8 mouse cellular contexts compared by ENCODE assay signal in genomic region chr13:46627841-46628240, GRCm38 (mm10). TPM values are rescaled to one million over a fixed set of nuclear protein-coding genes. Genes with fewer than 3 reads are reported as not detected.
DNase-seq lines count a peak whose midpoint lies in the region; ATAC-seq lines count a peak whose summit lies in the region.

No protein-coding gene starts in this region.

- no peak for ATAC-seq in frontal cortex, adult (ENCODE audit: low TSS enrichment)

- DNase-seq in heart, adult 18-20 months: peak; percentile 24 to 37
- no peak for DNase-seq in heart, postnatal 36 days
- DNase-seq in lung, postnatal 14 days: peak; percentile 50
- DNase-seq in lung, adult 18-20 months: no peak
- DNase-seq in fibroblast of lung, adult 2 months (ENCODE audit: low read depth): peak; percentile 24
- peak; percentile 56 for DNase-seq in left cerebral cortex, postnatal 4 days
- DNase-seq in adrenal gland, adult 8-10 months: no peak

- intact Hi-C loops in heart, postnatal 36 days (cut with DNase I): no loop called here
- intact Hi-C loops in left cerebral cortex, postnatal 4 days (cut with DNase I): no loop called here

RNA-seq across cellular contexts. Expression of gene Fam8a1, which starts 41.5 kb away (rescaled TPM):
- 10 to 100 TPM; 31.7 to 37.0 TPM for total RNA-seq in heart, adult 18-20 months (2021)
- 10 to 100 TPM; 36.4 to 37.4 TPM for total RNA-seq in heart, postnatal 36 days (2021)
- total RNA-seq in left cerebral cortex, postnatal 4 days (2021): 10 to 100 TPM; 71.4 to 75.7 TPM
- 10 to 100 TPM; 47.2 to 57.8 (median 53.3) TPM for total RNA-seq in adrenal gland, adult 8-10 months (2022)

Comparison
In these comparisons a context has a peak if more than half of its experiments do, and no peak if none do; other contexts are left out.
1. DNase-seq: peak in heart, adult 18-20 months (2 of 2), lung, postnatal 14 days (single experiment), fibroblast of lung, adult 2 months (single experiment) and left cerebral cortex, postnatal 4 days (single experiment); none in heart, postnatal 36 days (0 of 2), lung, adult 18-20 months (0 of 2) and adrenal gland, adult 8-10 months (single experiment).